Mouse (Mus musculus): Measurements from ENCODE around the gene Plxna2.

The Plxna2 gene

DNA sequence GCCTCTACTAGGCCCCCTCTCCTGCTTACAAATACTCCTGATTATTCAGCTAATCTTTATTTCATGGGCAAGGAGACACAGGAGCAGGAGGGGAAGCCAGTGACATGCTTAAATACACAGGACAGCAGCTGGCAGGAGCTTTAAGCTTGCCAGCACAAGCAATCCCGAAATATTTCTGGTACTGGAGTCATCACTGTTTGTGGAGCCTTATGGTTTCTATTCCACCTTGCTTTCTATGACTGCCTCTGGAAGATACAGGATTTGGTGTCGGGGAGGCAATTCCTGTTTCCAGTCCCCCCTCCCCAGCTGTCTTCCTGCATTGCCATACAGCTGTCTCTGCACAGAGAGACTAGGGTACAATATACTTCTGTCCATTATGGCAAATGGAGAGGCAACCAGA is 4.7 kb downstream of the Plxna2 start:
- no peak for DNase-seq (ENCODE audit: low read depth, low spot score)

GRCm38 (mm10) chr1:194623641-194624040 is 5.6 kb downstream of the Plxna2 start:
- no peak for DNase-seq (ENCODE audit: low read depth, low spot score)

DNA sequence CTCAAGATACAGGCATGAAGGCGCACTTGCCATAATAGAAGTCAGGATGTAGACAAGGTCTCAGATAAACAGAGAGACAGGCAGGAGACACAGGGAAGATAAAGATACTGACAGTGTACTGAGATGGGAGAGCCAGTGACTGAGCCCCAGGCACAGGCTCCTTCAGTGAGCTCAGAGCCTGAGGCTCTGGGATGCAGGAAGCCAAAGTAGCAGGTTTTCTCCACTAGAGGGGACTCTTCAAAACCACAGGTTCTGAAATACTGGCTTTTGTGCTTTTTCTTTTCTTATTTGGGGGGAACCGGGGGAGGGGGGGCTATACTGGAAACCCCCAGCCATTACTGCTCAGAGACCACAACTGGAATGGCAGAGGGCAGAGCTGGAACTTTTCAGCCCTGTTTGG is 6.4 kb downstream of the Plxna2 start:
- peak; percentile 18 for DNase-seq (ENCODE audit: low read depth, low spot score)

GRCm38 (mm10) chr1:194624973-194625372 is 7.0 kb downstream of the Plxna2 start:
- DNase-seq (ENCODE audit: low read depth, low spot score) = no peak

DNA sequence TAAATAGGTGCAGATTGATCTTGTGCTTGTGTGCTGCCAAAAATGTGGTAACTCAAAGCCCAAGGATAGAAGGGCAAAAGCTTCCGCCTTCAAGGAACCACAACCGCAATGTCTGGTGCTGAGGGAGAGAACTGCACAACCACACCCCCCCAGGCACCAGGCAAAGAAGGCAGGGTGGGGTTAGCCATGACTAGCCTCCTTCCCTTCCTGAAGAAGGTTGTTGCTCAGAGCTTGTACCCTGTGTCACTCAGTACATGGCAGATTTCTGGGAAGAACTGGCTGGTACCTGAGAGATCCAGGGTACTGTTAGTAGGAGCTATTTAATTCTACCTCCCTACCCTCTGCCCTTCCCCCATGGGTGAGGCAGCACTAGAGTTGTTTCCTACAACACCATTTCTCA is 8.1 kb downstream of the Plxna2 start:
- no peak for DNase-seq (ENCODE audit: low read depth, low spot score)

DNA sequence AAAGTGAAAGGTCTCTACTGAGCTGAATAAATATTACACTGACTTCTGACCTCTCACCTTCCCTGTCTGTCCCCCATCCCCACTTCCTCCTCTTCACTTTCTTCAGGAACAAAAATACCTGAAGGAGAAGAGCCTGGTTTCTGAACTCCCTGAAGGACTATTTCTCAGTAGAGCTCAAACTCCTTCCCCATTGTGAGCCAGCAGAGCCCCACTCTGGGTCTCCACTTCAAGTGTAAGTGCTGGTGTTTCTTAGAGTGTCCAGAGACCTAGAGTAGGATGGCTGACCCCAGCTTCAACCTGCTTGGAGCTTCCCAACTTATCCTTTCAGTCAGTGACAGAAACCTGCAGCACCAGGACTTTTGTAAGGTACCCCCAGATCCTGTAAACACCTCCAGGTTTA is 9.3 kb downstream of the Plxna2 start:
- no peak for DNase-seq (ENCODE audit: low read depth, low spot score)

GRCm38 (mm10) chr1:194629135-194629689 is 11.2 kb downstream of the Plxna2 start:
- no peak for DNase-seq (ENCODE audit: low read depth, low spot score)

DNA sequence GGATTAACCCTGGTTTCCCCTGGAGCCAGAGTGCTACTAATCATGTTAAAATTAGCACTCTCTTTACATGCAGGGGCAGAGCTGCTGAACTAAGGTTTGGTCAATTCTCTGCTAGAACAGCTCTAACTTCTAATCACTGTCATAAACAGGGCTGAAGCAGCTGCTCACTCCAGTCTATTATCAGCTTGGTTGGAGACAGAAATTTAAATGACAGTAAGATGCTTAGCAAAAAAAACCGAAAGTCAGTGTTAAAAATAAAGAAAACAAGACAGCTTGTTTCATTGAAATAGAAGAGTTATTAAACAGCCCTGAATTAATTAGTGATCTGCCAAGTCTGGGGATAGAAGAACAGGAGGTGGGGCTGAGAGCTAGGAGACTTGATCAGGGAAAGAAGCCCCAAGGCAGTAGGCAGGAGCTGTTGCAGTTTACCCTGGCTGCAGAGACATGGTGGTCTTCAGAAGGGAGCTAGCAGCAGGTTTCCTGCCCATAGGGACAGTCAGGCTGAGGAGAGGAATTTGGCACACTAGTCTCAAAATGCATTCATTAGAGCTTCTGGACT is 12.6 kb downstream of the Plxna2 start:
- DNase-seq (ENCODE audit: low read depth, low spot score) = no peak

DNA sequence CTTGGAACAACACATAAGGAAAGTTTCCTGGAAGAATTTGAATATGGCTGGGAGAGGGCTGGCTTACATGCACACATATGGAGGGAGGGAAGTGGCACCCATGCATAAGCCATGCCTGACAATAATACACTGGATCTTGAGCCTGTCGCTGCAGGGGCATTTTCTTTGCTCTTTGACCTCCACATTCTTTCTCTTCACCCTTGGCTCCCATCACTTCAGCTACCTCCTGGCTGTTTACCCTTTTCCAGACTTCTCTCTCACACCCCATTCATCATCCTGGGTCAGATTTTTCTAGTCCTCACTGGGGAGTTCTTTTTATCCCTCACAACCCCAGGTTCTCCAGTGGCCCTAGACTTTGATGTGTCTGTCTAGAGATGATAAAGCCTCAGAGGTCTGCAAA is 13.6 kb downstream of the Plxna2 start:
- DNase-seq (ENCODE audit: low read depth, low spot score) = no peak

DNA sequence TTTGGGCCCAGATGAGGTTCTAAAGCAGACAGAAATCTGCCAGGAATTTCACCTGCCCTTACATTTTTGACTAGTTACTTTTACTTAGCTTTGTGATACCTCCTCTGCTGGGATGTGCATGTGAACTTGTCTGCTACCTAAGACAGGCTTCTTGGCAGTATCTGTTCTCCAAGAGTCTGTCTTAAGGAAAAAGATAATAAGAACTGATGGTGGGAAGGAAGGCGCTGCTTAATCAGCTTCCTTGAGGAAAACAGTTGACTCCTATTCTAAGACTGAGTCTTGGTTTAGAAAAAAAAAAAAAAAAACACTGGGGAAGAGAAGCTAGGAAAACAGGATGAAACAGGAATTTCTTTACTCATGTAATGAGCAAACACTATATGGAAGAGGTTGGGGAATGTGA is 14.0 kb downstream of the Plxna2 start:
- no peak for DNase-seq (ENCODE audit: low read depth, low spot score)

DNA sequence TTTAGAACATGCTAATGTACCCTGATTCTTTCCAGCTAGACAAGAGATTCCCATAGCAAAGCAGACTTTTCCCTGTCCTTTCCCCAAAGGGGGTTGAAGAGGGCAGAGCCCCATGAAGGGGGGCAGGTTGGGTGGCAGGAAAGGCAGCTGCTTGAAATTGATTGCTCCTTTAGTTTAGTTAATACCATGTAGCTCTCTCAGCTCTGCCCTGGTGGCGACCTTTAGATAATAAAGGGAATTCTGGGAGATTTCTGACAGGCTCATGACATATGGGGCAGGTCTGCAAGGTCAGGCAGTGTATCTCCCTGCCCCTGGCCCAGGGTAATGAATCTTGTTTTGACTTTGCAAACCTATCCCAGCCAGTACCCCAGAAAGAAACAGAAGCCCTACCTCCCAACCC is 17.4 kb downstream of the Plxna2 start:
- no peak for DNase-seq (ENCODE audit: low read depth, low spot score)

DNA sequence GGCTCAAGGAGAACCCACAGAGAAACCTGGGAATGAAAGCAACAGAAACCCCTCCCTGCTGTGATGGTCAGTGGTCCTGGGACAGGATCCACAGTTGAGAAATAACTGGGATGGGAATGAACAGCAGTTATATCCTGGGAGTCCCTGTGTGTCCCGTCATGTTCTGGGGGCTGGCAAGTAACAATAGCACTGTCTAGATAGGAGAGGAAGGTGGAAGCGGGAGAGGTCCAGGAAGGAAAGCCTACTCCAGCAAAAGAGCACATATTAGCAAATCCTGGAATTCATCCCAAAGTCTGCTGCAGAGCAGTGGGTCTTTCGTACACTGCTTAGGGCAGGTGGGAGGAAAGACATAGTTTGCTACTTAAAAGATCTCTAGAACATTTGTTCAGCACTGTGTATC is 17.9 kb downstream of the Plxna2 start:
- DNase-seq (ENCODE audit: low read depth, low spot score) = no peak

- no peak for DNase-seq (ENCODE audit: low read depth, low spot score)
These were observed 19.6 kb downstream of the Plxna2 start for GRCm38 (mm10) chr1:194637391-194638304.

DNA sequence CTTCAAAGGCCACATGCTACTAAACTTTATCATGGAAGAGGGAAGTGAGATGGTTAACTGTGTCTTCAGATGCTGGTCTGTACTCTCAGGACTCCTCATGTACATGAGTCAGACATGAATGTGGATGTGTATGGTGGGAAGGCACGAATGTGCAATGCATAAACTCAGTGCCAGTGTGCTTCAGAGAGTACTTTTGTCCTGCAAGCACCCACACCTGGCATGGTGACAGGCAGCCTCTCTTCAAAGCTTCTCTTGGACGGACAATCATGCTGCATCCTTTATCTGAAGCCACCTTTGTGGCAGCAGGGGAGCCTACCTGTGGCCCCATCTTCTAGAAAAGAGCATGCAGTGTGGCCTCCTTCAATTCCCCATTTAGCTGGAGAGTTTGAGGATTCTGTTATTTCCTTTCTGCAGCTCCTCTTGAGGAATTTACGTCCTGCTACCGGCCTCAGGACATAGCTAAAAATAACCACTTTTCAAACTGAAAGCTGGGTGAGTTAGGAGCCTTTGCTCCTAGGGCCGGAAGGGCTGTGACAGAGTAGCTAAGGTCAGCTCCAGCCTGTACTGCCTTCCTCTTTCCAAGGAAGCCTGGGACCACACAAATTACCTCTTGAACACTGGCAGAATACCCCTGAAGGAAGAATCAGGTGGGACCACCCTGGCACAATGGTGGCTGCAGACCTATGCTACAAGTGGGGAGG is 23.7 kb downstream of the Plxna2 start:
- DNase-seq (ENCODE audit: low read depth, low spot score) = no peak

DNA sequence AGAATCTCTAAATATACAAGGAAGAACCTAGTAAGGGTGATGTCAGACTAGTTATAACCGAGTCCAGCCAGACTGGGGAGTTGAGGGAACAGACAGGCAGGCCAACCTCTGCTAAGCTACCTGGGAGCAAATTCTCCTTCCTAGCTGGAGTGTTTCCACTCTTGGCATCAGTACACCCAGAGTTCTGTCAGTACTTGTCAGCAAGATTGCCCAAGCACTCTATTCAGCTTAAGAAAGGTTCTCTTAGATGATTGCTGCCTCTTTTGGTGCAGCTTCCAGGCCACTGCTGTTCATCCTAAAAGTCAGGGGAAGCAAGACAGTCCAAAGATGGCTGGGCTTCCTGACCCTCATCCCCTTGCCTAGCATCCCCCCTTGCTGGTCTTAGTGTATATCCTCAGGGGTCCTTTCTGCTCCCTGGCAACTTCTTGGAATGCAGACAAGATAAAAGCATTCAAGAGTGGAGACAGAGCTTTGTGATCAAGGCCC is 24.3 kb downstream of the Plxna2 start:
- DNase-seq (ENCODE audit: low read depth, low spot score) = no peak

- DNase-seq (ENCODE audit: low read depth, low spot score) = no peak
These were observed 25.9 kb downstream of the Plxna2 start for GRCm38 (mm10) chr1:194643930-194644329.

- DNase-seq (ENCODE audit: low read depth, low spot score) = no peak
These were observed 27.9 kb downstream of the Plxna2 start for GRCm38 (mm10) chr1:194645898-194646297.

DNA sequence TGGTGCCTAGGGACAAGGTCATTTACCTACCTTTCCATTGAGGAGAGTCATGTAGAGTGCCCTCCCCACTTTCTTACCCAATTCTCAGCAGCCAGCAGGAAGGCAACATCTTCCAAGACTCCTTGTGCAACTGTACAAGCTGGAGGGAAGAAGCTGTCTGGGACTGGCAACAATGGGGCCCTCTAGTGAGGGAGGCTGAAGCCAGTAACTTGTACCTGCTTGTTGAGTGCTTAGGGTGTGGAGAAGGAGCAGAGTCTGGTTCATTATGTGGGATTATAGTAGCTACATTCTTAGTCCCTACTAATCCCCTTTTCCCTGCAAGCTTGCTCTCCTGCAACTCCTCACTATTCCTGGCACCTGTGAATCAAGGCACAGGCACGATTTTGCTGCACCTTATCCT is 32.1 kb downstream of the Plxna2 start:
- DNase-seq (ENCODE audit: low read depth, low spot score) = no peak

DNA sequence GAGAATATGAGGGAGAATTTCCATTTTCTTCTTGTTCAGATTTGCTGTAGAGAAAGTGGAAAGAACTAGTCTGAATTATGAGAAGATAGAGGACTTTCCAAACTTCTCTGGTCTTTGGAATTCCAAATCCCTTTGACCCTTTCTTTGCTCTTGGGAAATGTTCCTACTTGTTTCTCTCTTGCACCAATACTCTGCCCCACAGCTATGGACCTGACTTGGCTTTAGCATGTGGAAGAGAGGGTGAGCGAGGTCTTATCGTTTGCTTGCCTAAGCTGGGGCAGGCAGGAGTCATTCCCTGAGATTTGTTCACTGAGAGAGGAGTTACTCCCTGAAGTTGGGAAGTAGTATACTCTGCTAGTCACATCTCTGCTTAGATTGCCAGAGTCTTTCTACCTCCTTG is 32.5 kb downstream of the Plxna2 start:
- no peak for DNase-seq (ENCODE audit: low read depth, low spot score)

DNA sequence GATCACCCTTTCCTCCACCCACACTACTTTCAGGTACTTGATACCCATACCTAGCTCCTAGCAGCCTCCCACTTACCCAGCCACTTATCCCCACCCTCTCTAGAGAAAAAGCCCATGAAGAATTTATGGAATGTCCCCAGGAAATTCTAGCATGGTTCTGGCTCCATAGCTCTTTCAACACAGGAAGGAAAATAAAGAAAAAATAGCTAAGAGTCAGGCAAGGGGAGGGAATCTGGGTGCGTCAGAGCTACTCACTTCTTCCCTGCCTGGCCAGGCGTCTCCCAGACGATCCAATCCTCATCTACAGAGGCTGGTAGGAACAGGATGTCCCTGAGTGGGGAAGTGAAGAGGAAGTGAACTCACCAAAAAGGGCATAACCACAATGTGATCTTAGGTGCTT is 34.0 kb downstream of the Plxna2 start:
- DNase-seq (ENCODE audit: low read depth, low spot score) = no peak

GRCm38 (mm10) chr1:194658459-194659160 is 40.6 kb downstream of the Plxna2 start:
- DNase-seq (ENCODE audit: low read depth, low spot score) = no peak
